Mouse (Mus musculus) left cerebral cortex, postnatal 4 days (tissue): Measurements from ENCODE around the gene Dcst1. TPM values are rescaled to one million over a fixed set of nuclear protein-coding genes. Genes with fewer than 3 reads are reported as not detected.
A peak's percentile ranks its signal among the peaks of the same experiment; 100 is the strongest.

Experiments used
- DNase-seq: peaks from one replicate; pipeline ENCODE4 v3.0.0-alpha.2; 2022
- intact Hi-C: fragments of 180-260 bp; cut with DNase I; formaldehyde crosslinking; loops from one replicate; pipeline ENCODE4 v1.15.1; 2025
- total RNA-seq, 2 experiments: library from RNA; stranded (reverse); gene quantifications; 2 replicates each; pipeline ENCODE4 v1.2.3; 2021

The Dcst1 gene
- total RNA-seq, 2 experiments from 2014 or later = 0.22 to 0.97 TPM

DNA sequence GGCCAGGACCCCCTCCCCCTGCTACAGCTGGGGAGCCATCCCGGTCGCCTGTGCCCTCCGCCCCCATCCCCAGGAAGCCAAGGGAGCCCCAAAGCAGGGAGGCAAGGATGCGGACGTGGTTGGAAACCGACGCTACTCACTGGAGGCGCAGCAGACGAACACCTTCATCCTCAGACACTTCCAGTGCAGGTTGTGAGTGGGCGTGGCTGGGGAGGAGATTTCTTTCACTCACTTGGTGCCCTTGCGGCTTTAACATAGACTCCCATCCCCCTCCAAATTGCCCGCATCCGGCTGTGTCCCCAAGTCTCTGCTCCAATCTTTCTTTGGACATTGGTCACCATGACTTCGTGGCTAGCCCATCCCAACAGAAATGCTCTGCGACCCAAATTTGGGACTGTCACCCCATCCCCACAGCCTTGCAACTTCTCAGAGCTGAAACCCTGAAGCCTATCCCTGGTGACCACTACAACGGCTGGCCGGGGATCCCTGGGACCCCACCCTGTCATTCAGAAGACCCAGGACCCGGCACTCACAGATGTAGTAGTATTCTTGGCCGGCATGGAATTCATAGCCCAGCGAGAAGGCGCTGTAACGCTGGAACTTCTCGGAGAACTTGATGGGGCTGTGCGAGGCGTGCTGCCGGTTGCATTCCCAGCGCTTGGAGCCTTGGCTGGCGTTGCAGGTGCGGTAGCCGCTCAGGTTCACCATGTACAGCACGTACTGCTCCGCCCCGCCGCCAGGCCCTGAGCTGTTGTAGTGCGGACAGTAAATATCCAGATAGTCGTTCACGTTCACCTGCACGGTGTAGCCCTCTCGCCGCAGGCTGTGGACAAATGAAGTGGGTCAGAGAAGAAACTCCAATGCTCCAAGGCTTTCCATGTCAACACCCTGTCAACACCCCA lies 48.9 kb downstream of the Dcst1 start:
- DNase-seq = no peak
- intact Hi-C loops = no loop called here

- peak; percentile 91 for DNase-seq
- intact Hi-C loops = no loop called here
Measured at GRCm38 (mm10) chr3:89315195-89315929, 49.7 kb downstream of the Dcst1 start.

DNA sequence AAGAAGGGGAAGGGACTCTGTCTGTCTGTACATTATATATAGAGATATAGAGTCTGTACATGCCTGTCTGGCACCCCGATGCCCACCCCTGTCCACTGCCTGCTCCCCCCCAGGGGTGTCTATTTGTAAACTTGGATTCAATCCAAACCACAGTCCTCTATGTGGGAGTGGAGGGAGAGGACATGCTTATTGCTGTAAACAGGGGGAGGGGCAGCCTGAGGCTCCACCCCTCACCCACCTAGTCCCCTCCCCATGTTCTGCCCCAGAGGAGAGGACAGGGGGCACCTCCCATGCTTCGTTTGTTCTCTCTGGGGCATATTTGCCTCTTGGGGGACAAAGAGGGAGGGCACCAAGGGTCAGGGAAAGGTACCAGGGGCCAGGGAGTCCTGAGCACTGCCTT lies 50.3 kb downstream of the Dcst1 start:
- no peak for DNase-seq
- intact Hi-C loops = no loop called here

- intact Hi-C loops = no loop called here
- no peak for DNase-seq
Measured at GRCm38 (mm10) chr3:89314340-89314739, 50.7 kb downstream of the Dcst1 start.

GRCm38 (mm10) chr3:89308089-89308488 lies 57.0 kb downstream of the Dcst1 start:
- DNase-seq = peak; percentile 58
- intact Hi-C loops = no loop called here

DNA sequence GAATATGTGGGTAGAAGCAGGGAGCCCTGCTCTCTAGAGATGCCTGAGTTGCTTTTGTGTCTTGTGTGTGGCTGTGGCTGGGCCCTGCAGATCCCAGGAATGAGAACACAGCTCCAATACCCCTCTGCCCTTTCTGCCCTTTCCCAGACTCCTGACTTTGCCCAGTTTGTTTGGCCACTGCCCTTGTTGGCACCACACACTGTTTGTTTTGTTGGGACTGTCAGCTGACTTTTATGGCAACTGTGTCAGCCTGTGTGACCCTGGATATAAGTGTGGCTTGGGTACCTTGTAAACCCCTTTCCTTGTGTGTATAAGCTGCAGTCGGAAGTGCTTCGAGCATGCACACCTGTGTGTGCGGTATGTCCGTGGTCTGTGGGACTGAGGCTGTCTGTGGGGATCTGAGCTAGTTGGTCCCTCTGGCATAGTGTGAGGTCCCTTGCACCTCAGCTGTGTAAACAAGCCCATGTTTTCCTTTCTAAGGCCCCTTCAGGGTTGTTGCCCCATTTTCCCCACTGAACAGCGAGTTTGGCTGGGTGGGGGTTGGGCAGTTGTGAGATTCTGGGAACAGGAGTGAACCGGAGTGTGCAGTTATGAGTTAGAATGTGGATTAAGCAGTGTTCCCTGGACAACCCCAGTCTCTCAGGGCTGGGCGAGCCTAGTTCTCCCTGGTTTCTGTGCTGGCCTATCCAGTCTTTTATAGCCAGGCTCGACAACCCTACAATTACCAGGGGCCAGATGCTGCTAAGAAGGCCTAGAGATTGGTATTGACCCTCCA lies 59.3 kb downstream of the Dcst1 start:
- intact Hi-C loops = no loop called here
- DNase-seq = no peak

DNA sequence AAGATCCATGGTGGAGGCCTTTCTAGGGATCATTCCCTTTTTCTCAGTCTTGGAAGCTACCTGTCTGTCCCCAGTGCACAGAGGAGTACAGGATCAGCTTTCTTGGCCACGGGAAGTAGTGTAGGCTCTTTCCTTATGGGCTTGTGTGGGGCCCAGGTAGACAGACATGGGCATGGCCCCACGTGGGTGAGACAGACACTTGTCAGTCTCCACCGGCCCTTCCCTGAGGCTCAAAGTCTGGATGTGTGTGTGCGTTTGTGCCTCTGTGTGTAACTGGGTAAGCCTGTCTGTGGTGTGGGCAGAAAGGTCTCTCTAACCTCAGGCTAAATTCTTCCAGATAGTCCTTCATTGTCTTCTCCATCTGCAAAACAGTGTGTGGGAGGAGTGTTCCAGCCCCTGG lies 59.9 kb downstream of the Dcst1 start:
- intact Hi-C loops = no loop called here
- DNase-seq = no peak

- intact Hi-C loops = no loop called here
- no peak for DNase-seq
Measured at GRCm38 (mm10) chr3:89304440-89304839, 60.6 kb downstream of the Dcst1 start.

- no peak for DNase-seq
- intact Hi-C loops = no loop called here
Measured at GRCm38 (mm10) chr3:89300514-89300913, 64.5 kb downstream of the Dcst1 start.

Other genes with a start within 250 kb of the Dcst1 start
- under 1 TPM; 0.14 to 0.66 TPM for gene Pklr, start 229.1 kb downstream of the Dcst1 start, total RNA-seq
- gene Hcn3, start 205.1 kb downstream of the Dcst1 start, total RNA-seq = 10 to 100 TPM; 68.6 to 73.1 TPM
- gene Clk2, start 200.5 kb downstream of the Dcst1 start, total RNA-seq = 10 to 100 TPM; 53.8 to 56.6 TPM
- 10 to 100 TPM; 85.3 to 89.7 TPM for gene Scamp3, start 187.8 kb downstream of the Dcst1 start, total RNA-seq
- gene Fam189b, start 182.1 kb downstream of the Dcst1 start, total RNA-seq = 10 to 100 TPM; 51.4 to 56.2 TPM
- gene Gba, start 162.3 kb downstream of the Dcst1 start, total RNA-seq = 10 to 100 TPM; 61.3 to 62.2 TPM
- 100 to 1,000 TPM in 1 of 2 experiments, 10 to 100 TPM in 1; 99.0 to 109 TPM for gene Thbs3, start 150.1 kb downstream of the Dcst1 start, total RNA-seq
- gene Mtx1, start 138.2 kb downstream of the Dcst1 start, total RNA-seq = 100 to 1,000 TPM in 1 of 2 experiments, 10 to 100 TPM in 1; 99.1 to 106 TPM
- 1 to 10 TPM; 1.0 to 2.0 TPM for gene Muc1, start 136.2 kb downstream of the Dcst1 start, total RNA-seq
- 100 to 1,000 TPM in 1 of 2 experiments, 10 to 100 TPM in 1; 86.2 to 106 TPM for gene Krtcap2, start 119.3 kb downstream of the Dcst1 start, total RNA-seq
- gene Trim46, start 118.9 kb downstream of the Dcst1 start, total RNA-seq = 100 to 1,000 TPM; 128 to 133 TPM
- gene Dpm3, start 105.9 kb downstream of the Dcst1 start, total RNA-seq = 10 to 100 TPM; 54.0 to 59.7 TPM
- 10 to 100 TPM; 17.3 to 21.3 TPM for gene Slc50a1, start 94.7 kb downstream of the Dcst1 start, total RNA-seq
- 1 to 10 TPM; 5.0 to 6.4 TPM for gene Efna1, start 84.1 kb downstream of the Dcst1 start, total RNA-seq
- gene Efna3, start 42.3 kb downstream of the Dcst1 start, total RNA-seq = 10 to 100 TPM; 64.7 to 66.2 TPM
- 1 to 10 TPM; 5.7 to 7.4 TPM for gene Efna4, start 27.2 kb downstream of the Dcst1 start, total RNA-seq
- gene Adam15, start 15.3 kb downstream of the Dcst1 start, total RNA-seq = 10 to 100 TPM; 84.1 to 91.0 TPM
- gene Dcst2, start 3.3 kb downstream of the Dcst1 start, total RNA-seq = under 1 TPM; 0.74 to 0.92 TPM
- gene Zbtb7b, start 29.5 kb upstream of the Dcst1 start, total RNA-seq = 1 to 10 TPM; 3.3 to 3.8 TPM
- 1 to 10 TPM in 1 of 2 experiments, under 1 TPM in 1; 0.54 to 4.5 TPM for gene Lenep, start 37.5 kb upstream of the Dcst1 start, total RNA-seq
- gene Flad1, start 46.6 kb upstream of the Dcst1 start, total RNA-seq = 10 to 100 TPM; 27.6 to 28.3 TPM
- 10 to 100 TPM; 19.6 to 22.3 TPM for gene Cks1b, start 53.1 kb upstream of the Dcst1 start, total RNA-seq
- gene Shc1, start 53.2 kb upstream of the Dcst1 start, total RNA-seq = 10 to 100 TPM; 13.8 to 14.5 TPM
- 10 to 100 TPM; 53.3 to 60.2 TPM for gene Pygo2, start 65.0 kb upstream of the Dcst1 start, total RNA-seq
- 10 to 100 TPM; 17.1 to 17.5 TPM for gene Pbxip1, start 71.5 kb upstream of the Dcst1 start, total RNA-seq
- gene Pmvk, start 89.3 kb upstream of the Dcst1 start, total RNA-seq = 10 to 100 TPM; 43.7 to 53.4 TPM
- 10 to 100 TPM; 19.5 to 20.7 TPM for gene Kcnn3, start 154.9 kb upstream of the Dcst1 start, total RNA-seq